Mouse (Mus musculus) midbrain, embryonic 16.5 days (tissue): Measurements from ENCODE around the gene Aar2. TPM values are rescaled to one million over a fixed set of nuclear protein-coding genes. Genes with fewer than 3 reads are reported as not detected.
"Not testable (repeated sequence)": the region's sequence is repeated elsewhere in the genome, so short reads cannot be mapped to it uniquely, and the experiment has no call there.

Experiments
- ATAC-seq: fragments of 200-750 bp; cut with Nextera tagmentation; 2 replicates; pipeline ENCODE4 v1.8.0; 2017; ENCODE audit warnings: moderate TSS enrichment
- H3K27ac ChIP-seq: fragments of 300-500 bp; sonication (generic); 2 replicates; pipeline ENCODE4 v1.5.1; 2014; ENCODE audit warnings: mild to moderate bottlenecking, low read length, mixed read lengths
- H3K27me3 ChIP-seq: fragments of 300-500 bp; sonication (generic); 2 replicates; pipeline ENCODE4 v1.6.1; 2014; ENCODE audit warnings: low read depth, low read length, mixed read lengths; ENCODE audit not compliant: control insufficient read depth, insufficient read depth
- H3K36me3 ChIP-seq: fragments of 300-500 bp; sonication (generic); 2 replicates; pipeline ENCODE4 v1.6.1; 2014; ENCODE audit warnings: mild to moderate bottlenecking, low read length, moderate library complexity, mixed read lengths; ENCODE audit not compliant: control insufficient read depth, insufficient read depth
- H3K4me1 ChIP-seq: fragments of 300-500 bp; sonication (generic); 2 replicates; pipeline ENCODE4 v1.6.1; 2014; ENCODE audit warnings: mild to moderate bottlenecking, low read length, mixed read lengths; ENCODE audit not compliant: control insufficient read depth, insufficient read depth
- H3K4me2 ChIP-seq: fragments of 300-500 bp; sonication (generic); 2 replicates; pipeline ENCODE4 v1.6.1; 2014; ENCODE audit warnings: mild to moderate bottlenecking, low read length, mixed read lengths
- H3K4me3 ChIP-seq: fragments of 300-500 bp; sonication (generic); 2 replicates; pipeline ENCODE4 v1.5.1; 2014; ENCODE audit warnings: low read depth, mild to moderate bottlenecking, low read length, moderate library complexity, mixed read lengths
- H3K9ac ChIP-seq: fragments of 300-500 bp; sonication (generic); 2 replicates; pipeline ENCODE4 v1.6.1; 2014; ENCODE audit warnings: low read depth, low read length, mixed read lengths
- H3K9me3 ChIP-seq: fragments of 300-500 bp; sonication (generic); replicated peaks from 2 replicates; pipeline ENCODE4 v1.6.1; 2014; ENCODE audit warnings: mild to moderate bottlenecking, low read length, mixed read lengths; ENCODE audit not compliant: control insufficient read depth, poor library complexity, severe bottlenecking
- WGBS: fragments of 180-500 bp; shearing (Covaris S2); extraction: QIAGEN DNeasy Blood & Tissue Kit; methylation state at CpG from one replicate; pipeline ENCODE4 v1.1.7; 2014; 5-methylcytosine and 5-hydroxymethylcytosine counted together
- polyA plus RNA-seq: library from polyadenylated mRNA; unstranded; fragments of >200 nt; fragmentation: Nextera tagmentation; extraction: Ambion mirVana; gene quantifications from 2 replicates; pipeline ENCODE4 v1.2.1, GENCODE M21; 2015

Gene Aar2
- polyA plus RNA-seq, result 46.7 and 48.2 TPM in 2 replicates

DNA sequence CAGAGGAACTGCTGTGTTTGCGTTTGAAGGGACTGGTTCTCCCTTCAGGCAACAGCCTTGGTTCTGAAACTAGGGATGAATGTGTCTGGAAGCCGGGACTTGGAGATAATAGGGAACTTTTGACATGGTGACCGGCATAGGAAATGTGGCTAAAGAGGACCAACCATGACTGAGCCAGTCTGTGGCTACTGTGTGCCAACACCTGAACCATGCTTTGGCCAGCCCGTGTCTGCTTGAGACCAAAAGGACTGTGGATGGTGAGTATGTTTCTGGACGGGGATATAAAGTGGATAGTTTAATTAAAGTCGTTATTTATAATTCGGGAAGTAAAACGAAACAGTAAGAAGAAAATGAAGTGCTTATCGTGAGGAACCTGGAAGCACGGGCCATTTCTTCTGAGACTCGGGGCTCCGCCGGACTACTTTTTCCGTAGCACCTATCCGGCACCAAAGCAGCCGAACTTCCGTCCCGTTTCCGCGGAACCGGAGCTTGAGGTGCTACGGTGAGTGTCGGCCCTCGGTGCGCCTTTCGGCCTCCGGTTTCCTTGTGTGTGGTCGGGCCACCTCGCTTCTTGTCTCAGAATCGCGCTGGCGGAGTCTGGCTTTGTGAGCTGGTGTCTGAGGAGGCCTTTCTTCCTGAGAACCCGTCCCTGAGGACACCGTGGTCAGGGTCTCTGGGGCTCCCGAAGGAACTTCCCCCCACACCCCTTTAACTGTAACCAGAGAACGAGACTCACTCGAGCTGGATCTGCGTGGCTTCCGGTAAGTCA, at the start of gene Aar2:
Aar2 (plus strand) TSS at position 462 of the 769 bp plus-strand sequence.
- Histone ChIP-seq H3K27me3 (no peaks in the 10 kb centered on the region), H3K9me3 (no peaks in the 10 kb centered on the region), H3K9ac (peak within 1 kb of the TSS; percentile 92), H3K4me2 (peak within 1 kb of the TSS; percentile 90), H3K4me3 (peak within 1 kb of the TSS; percentile 88), H3K36me3 (peaks cover 10% of the 10 kb centered on the region), H3K27ac (peak within 1 kb of the TSS; percentile 63), H3K4me1 (peaks cover 18% of the 10 kb centered on the region)
- ATAC-seq, result no peak
- 5% methylated on average over 39 of the region's 39 CpGs for WGBS

DNA sequence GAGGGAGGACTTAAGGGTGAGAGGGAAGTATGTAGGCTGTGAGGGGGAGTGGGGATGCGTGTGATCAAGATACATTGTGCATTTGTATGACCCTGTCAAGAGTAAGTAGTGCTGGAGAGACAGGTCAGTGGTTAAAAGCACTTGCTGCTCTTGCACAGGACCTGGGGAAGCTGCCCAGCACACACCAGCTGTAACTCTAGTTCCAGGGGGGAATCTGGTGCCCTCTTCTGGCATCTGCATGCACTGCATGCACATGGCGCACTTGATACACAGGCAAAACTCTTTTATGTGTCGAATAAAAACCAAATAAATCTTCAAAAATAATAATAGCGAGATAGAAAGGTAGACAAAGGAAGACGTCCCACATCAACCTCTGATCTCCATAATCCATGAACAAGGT, 49.5 kb upstream of the Aar2 start:
- H3K27ac ChIP-seq, result no peak overlapping the region
- WGBS, result 44% methylated on average over 5 of the region's 5 CpGs
- H3K9me3 ChIP-seq, result no peaks in the 10 kb centered on the region
- ATAC-seq, result 0 out of 2 replicates have a peak, but pooled peaks have one; percentile 40
- peaks cover 23% of the 10 kb centered on the region for H3K36me3 ChIP-seq
- H3K4me1 ChIP-seq, result peaks cover 14% of the 10 kb centered on the region
- H3K9ac ChIP-seq, result no peak overlapping the region
- H3K4me3 ChIP-seq, result no peak overlapping the region
- no peaks in the 10 kb centered on the region for H3K27me3 ChIP-seq
- H3K4me2 ChIP-seq, result no peak overlapping the region

DNA sequence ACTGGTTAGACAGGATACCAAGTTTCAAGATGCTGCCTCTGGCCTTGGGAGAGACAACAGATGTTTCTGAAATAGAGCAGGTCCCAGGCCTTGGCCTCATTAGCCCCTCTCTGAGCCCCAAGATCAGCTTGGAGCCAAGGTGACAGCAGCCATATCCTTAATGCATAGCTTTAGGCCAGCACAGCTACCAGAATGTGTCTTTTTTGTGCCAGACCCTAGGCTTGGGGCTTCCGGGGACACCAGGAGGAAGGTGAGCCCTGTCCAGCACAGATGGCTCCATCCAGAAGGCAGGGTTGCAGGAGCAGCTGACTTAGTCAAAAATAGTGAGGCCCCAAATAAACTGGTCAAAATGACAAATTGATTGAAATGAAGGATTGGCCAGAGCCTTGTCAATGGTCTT, 46.4 kb upstream of the Aar2 start:
- ATAC-seq, result no peak
- no peak overlapping the region for H3K27ac ChIP-seq
- H3K4me3 ChIP-seq, result no peak overlapping the region
- H3K4me2 ChIP-seq, result no peak overlapping the region
- H3K9me3 ChIP-seq, result no peaks in the 10 kb centered on the region
- H3K4me1 ChIP-seq, result peaks cover 3% of the 10 kb centered on the region; the same call in 1 of the 2 replicates
- H3K27me3 ChIP-seq, result no peaks in the 10 kb centered on the region
- H3K36me3 ChIP-seq, result peaks cover 17% of the 10 kb centered on the region
- 92% methylated on average over 1 of the region's 1 CpGs for WGBS
- H3K9ac ChIP-seq, result no peak overlapping the region

DNA sequence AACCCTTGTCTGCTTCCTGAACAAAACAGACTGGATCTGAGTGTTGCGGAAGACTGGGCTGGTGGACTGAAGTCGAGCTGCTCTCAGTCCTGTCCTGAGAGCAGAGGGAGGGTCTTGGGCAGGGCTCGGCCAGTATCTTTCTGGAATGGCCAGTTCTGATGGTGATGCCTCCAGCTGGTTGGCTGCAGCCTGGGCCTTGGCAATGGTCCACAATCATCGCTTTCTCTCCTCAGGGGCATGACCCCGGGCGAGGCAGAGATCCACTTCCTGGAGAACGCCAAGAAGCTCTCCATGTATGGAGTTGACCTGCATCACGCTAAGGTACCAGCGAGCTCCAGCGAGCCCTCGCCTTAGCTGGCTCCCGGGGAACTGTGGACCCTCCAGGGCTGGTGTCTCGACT, 41.9 kb upstream of the Aar2 start:
- Histone ChIP-seq H3K9me3 (no peaks in the 10 kb centered on the region), H3K9ac (no peak overlapping the region), H3K4me3 (no peak overlapping the region), H3K4me1 (no peaks in the 10 kb centered on the region), H3K27me3 (no peaks in the 10 kb centered on the region), H3K4me2 (no peak overlapping the region), H3K36me3 (peaks cover 33% of the 10 kb centered on the region), H3K27ac (no peak overlapping the region)
- ATAC-seq, result no peak
- WGBS, result 93% methylated on average over 13 of the region's 13 CpGs

DNA sequence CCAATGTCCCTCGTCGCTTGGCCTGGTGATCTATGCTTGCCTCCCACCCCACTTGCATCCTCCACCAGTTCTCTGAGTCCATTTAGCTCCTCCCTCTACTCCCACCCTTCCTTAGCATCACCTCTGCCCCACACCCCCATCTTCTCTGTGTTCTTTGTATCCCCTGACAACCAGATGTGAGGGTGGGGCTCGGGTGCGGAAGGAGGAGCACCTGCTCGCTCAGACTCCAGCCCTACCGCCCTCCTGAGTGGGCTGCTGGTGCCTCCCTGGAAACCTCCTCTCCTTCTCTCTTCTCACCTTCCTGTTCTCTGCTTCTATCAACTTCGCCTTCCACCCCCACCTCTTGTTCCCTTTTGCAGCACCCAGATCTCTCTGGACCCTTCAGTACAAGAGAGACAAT, 35.4 kb upstream of the Aar2 start:
- Histone ChIP-seq H3K27ac (no peak overlapping the region), H3K36me3 (peaks cover 38% of the 10 kb centered on the region), H3K9ac (no peak overlapping the region), H3K4me3 (no peak overlapping the region), H3K4me2 (no peak overlapping the region), H3K9me3 (no peaks in the 10 kb centered on the region), H3K27me3 (no peaks in the 10 kb centered on the region), H3K4me1 (no peaks in the 10 kb centered on the region)
- 80% methylated on average over 7 of the region's 7 CpGs for whole genome bisulfite sequencing
- no peak for ATAC-seq

DNA sequence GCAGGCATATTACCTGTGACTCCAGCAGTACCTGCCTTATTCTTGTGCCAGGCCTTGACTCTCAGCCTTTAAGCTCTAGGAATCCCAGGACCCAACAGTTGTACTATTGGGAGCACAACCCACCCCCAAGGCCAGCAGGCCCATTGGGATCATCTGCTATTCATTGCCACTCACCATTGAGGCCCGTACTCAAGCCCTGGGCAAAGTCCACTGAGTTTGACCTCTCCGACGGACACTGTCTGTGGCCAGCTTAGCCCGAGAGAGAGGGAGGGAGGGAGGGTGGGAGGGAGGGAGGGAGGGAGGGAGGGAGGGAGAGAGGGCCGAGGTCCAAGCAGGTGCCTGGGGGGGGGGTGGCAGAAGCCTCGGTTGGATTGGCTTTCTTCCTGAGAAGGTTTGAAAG, 34.8 kb upstream of the Aar2 start:
- no peak overlapping the region for H3K4me3 ChIP-seq
- no peaks in the 10 kb centered on the region for H3K4me1 ChIP-seq
- no peaks in the 10 kb centered on the region for H3K9me3 ChIP-seq
- no peak overlapping the region for H3K4me2 ChIP-seq
- no peak overlapping the region for H3K27ac ChIP-seq
- H3K9ac ChIP-seq, result no peak overlapping the region
- ATAC-seq, result no peak
- 69% methylated on average over 5 of the region's 6 CpGs for WGBS
- H3K36me3 ChIP-seq, result peaks cover 36% of the 10 kb centered on the region
- no peaks in the 10 kb centered on the region for H3K27me3 ChIP-seq

DNA sequence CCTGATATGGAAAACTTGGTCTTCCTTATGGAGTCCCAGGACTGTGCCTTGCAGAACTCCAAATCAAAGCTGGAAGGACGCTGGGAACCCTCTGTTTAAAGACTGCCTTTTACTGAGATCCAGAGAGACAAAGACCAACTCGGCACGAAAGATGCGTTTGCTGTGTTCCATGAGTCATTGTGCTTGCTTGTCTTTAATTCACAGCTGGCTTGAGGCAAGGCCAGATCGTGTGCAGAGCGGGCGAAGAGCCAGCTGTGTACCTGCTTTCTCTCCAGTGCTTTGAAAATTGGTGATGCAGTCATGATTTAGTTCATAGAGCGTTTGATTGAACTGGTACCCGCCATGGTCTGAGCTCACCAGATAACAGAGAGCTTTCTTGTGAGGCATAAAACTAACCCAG, 32.3 kb upstream of the Aar2 start:
- Histone ChIP-seq H3K9ac (no peak overlapping the region), H3K4me3 (no peak overlapping the region), H3K27ac (no peak overlapping the region), H3K4me2 (no peak overlapping the region), H3K36me3 (peaks cover 24% of the 10 kb centered on the region), H3K27me3 (no peaks in the 10 kb centered on the region), H3K4me1 (no peaks in the 10 kb centered on the region), H3K9me3 (no peaks in the 10 kb centered on the region)
- no peak for ATAC-seq
- 91% methylated on average over 9 of the region's 9 CpGs for WGBS

DNA sequence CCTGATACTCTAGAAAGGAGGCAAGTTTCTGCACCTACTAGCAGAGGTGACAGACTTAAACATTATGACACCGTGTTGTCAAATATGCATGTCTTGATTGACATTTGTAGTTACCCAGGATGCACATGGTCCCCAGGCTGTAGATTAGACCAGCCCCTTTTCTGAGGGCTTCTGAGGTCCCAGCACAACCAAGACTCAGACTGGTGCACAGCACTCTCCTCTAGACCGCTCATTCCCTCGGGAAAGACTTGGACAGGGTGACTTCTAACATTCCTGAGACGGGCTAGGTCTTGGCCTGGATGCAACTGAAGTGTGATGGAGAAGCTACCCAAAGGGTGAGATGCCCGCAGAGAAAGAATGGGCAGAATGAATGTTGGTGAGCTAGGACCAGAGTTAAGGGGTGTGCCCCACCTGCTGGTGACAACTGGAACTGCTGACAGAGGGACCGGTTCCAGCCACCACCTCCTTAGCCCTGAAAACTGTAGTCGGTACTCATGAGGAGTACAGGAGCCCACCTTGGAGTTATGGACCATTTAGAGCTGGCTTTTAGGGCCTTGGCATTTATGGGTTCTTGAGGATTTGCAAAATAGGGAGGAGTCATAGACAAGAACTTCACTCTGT, 31.7 kb upstream of the Aar2 start:
- Histone ChIP-seq H3K27me3 (no peaks in the 10 kb centered on the region), H3K4me1 (no peaks in the 10 kb centered on the region), H3K27ac (no peak overlapping the region), H3K4me2 (no peak overlapping the region), H3K4me3 (no peak overlapping the region), H3K9ac (no peak overlapping the region), H3K9me3 (no peaks in the 10 kb centered on the region), H3K36me3 (peaks cover 21% of the 10 kb centered on the region)
- 21% methylated on average over 7 of the region's 7 CpGs for WGBS
- ATAC-seq, result peak; percentile 71

DNA sequence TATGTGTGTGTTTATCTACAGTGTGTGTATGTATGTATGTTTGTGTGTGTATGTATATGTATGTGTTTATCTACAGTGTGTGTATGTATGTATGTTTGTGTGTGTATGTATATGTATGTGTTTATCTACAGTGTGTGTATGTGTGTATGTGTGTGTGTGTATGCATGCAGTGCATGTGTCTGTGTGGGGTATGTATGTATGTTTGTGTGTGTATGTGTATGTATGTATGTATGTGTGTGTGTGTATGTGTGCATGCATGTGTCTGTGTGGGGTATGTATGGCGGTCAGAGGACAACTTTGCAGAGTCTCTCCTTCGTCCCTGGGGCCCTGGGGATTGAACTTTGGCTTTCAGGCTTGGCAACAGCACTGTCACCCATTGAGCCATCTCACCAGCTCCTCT, 30.7 kb upstream of the Aar2 start:
- peaks cover 19% of the 10 kb centered on the region for H3K36me3 ChIP-seq
- ATAC-seq, result peak; percentile 89
- WGBS, result 77% methylated on average over 2 of the region's 2 CpGs

More for the DNA sequence above, 30.7 kb upstream of the Aar2 start:
- not testable (repeated sequence) for H3K9me3 ChIP-seq, H3K4me1 ChIP-seq, H3K27ac ChIP-seq, H3K9ac ChIP-seq, H3K4me2 ChIP-seq, H3K4me3 ChIP-seq, H3K27me3 ChIP-seq
